Mouse (Mus musculus) CH12.LX (cell line): ENCODE results near the gene Plekhg3. TPM values are rescaled to one million over a fixed set of nuclear protein-coding genes. Genes with fewer than 3 reads are reported as not detected.

Source experiments
- DNase-seq: peaks from one replicate; pipeline ENCODE4 v3.0.0-alpha.2; 2013; ENCODE audit errors: extremely low read depth
- H3K27ac ChIP-seq: 2 replicates; pipeline ENCODE4 v1.5.1; 2012; ENCODE audit warnings: low read depth, mild to moderate bottlenecking, control low read depth, moderate library complexity; ENCODE audit not compliant: insufficient read depth
- H3K27me3 ChIP-seq: replicated peaks from 2 replicates; pipeline ENCODE3; 2012; ENCODE audit warnings: inconsistent platforms
- H3K36me3 ChIP-seq, 2 experiments: replicated peaks in 1 of 2; 2 replicates each; pipeline versions ENCODE3 to v1.6.1; 2012; ENCODE audit warnings: inconsistent platforms in 1 of 2, low read length in 1 of 2, mild to moderate bottlenecking in 1 of 2, mixed read lengths in 1 of 2, moderate library complexity in 1 of 2; ENCODE audit not compliant: control insufficient read depth in 1 of 2, insufficient read depth in 1 of 2
- H3K4me1 ChIP-seq, 2 experiments: 2 replicates each; pipeline ENCODE4 v1.6.1; 2012; ENCODE audit warnings: inconsistent platforms in 1 of 2, moderate library complexity in 1 of 2; ENCODE audit not compliant: insufficient read depth in 2 of 2, control insufficient read depth in 1 of 2
- H3K4me2 ChIP-seq: 2 replicates; pipeline ENCODE4 v1.6.1; 2012; ENCODE audit warnings: low read depth, mild to moderate bottlenecking, control low read depth; ENCODE audit not compliant: poor library complexity, insufficient read depth, severe bottlenecking
- H3K4me3 ChIP-seq, 3 experiments: fragments of 150-350 bp in 1 of 3; sonication (generic) in 1 of 3; replicated peaks in 1 of 3; 2 replicates each; pipeline versions ENCODE3 to v1.5.1; 2011 to 2012; ENCODE audit warnings: low read depth in 2 of 3, low read length in 2 of 3, mild to moderate bottlenecking in 2 of 3, moderate library complexity in 2 of 3, control low read depth in 1 of 3, improper control_type of control experiment in 1 of 3, inconsistent platforms in 1 of 3, mixed read lengths in 1 of 3; ENCODE audit not compliant: poor library complexity in 1 of 3
- H3K79me2 ChIP-seq: replicated peaks from 2 replicates; pipeline ENCODE4 v1.6.1; 2012; ENCODE audit warnings: mild to moderate bottlenecking, moderate library complexity; ENCODE audit not compliant: control insufficient read depth, poor library complexity, insufficient read depth, severe bottlenecking; ENCODE audit errors: extremely low read depth
- H3K9ac ChIP-seq: 2 replicates; pipeline ENCODE4 v1.6.1; 2012; ENCODE audit warnings: low read depth, mild to moderate bottlenecking, control low read depth, moderate library complexity; ENCODE audit not compliant: insufficient read depth
- H3K9me3 ChIP-seq: replicated peaks from 2 replicates; pipeline ENCODE3; 2012; ENCODE audit warnings: low read length, inconsistent platforms, mixed read lengths
- BHLHE40 ChIP-seq: IDR thresholded peaks from 2 replicates; pipeline ENCODE4 v1.6.1; 2011; ENCODE audit warnings: mild to moderate bottlenecking, low read depth, low read length, improper control_type of control experiment
- CHD1 ChIP-seq: IDR thresholded peaks from 2 replicates; pipeline ENCODE4 v1.6.1; 2012; ENCODE audit warnings: low read depth, low read length, improper control_type of control experiment, inconsistent platforms
- CHD2 ChIP-seq: IDR thresholded peaks from 2 replicates; pipeline ENCODE4 v1.6.1; 2011; ENCODE audit warnings: low read length, improper control_type of control experiment
- CTCF ChIP-seq, 2 experiments: IDR thresholded peaks in 1 of 2; conservative IDR thresholded peaks in 1 of 2; 2 replicates each; pipeline ENCODE4 v1.5.1; 2011 to 2012; ENCODE audit warnings: low read depth in 2 of 2, low read length in 2 of 2, improper control_type of control experiment in 1 of 2, inconsistent platforms in 1 of 2, mild to moderate bottlenecking in 1 of 2, moderate library complexity in 1 of 2
- E2F4 ChIP-seq: IDR thresholded peaks from 2 replicates; pipeline ENCODE4 v1.6.1; 2011; ENCODE audit warnings: low read depth, low read length, improper control_type of control experiment; ENCODE audit not compliant: insufficient replicate concordance
- ELF1 ChIP-seq: IDR thresholded peaks from 2 replicates; pipeline ENCODE4 v1.6.1; 2014; ENCODE audit warnings: low read depth, mild to moderate bottlenecking, inconsistent platforms, low read length, improper control_type of control experiment
- EP300 ChIP-seq: IDR thresholded peaks from 2 replicates; pipeline ENCODE4 v1.6.1; 2011; ENCODE audit warnings: low read length, improper control_type of control experiment
- ETS1 ChIP-seq: conservative IDR thresholded peaks from 2 replicates; pipeline ENCODE4 v1.6.1; 2012; ENCODE audit warnings: low read depth, mild to moderate bottlenecking, inconsistent platforms, low read length, improper control_type of control experiment, moderate library complexity
- GABPA ChIP-seq: IDR thresholded peaks from 2 replicates; pipeline ENCODE4 v1.6.1; 2012; ENCODE audit warnings: low read depth, low read length, improper control_type of control experiment, inconsistent platforms; ENCODE audit not compliant: insufficient replicate concordance
- HCFC1 ChIP-seq: IDR thresholded peaks from 2 replicates; pipeline ENCODE4 v1.6.1; 2012; ENCODE audit warnings: low read depth, mild to moderate bottlenecking, inconsistent platforms, low read length, improper control_type of control experiment
- IRF4 ChIP-seq: IDR thresholded peaks from 2 replicates; pipeline ENCODE4 v1.6.1; 2014; ENCODE audit warnings: low read depth, mild to moderate bottlenecking, inconsistent platforms, low read length, improper control_type of control experiment
- JUN ChIP-seq: IDR thresholded peaks from 2 replicates; pipeline ENCODE4 v1.6.1; 2011; ENCODE audit warnings: low read depth, mild to moderate bottlenecking, low read length, improper control_type of control experiment, moderate library complexity; ENCODE audit not compliant: insufficient read depth
- JUND ChIP-seq: conservative IDR thresholded peaks from 2 replicates; pipeline ENCODE4 v1.6.1; 2011; ENCODE audit warnings: low read depth, low read length, improper control_type of control experiment
- KAT2A ChIP-seq: IDR thresholded peaks from 2 replicates; pipeline ENCODE4 v1.6.1; 2012; ENCODE audit warnings: low read length, improper control_type of control experiment, inconsistent platforms; ENCODE audit not compliant: insufficient replicate concordance
- MAFK ChIP-seq: IDR thresholded peaks from 2 replicates; pipeline ENCODE4 v1.6.1; 2011; ENCODE audit warnings: low read length, improper control_type of control experiment; ENCODE audit not compliant: insufficient replicate concordance
- MAX ChIP-seq: IDR thresholded peaks from 2 replicates; pipeline ENCODE4 v1.6.1; 2011; ENCODE audit warnings: low read length, improper control_type of control experiment
- MAZ ChIP-seq: IDR thresholded peaks from 2 replicates; pipeline ENCODE4 v1.6.1; 2012; ENCODE audit warnings: low read depth, mild to moderate bottlenecking, inconsistent platforms, low read length, improper control_type of control experiment, moderate library complexity
- MEF2A ChIP-seq: IDR thresholded peaks from 2 replicates; pipeline ENCODE4 v1.6.1; 2014; ENCODE audit warnings: low read depth, mild to moderate bottlenecking, inconsistent platforms, low read length, improper control_type of control experiment, borderline replicate concordance
- NELFE ChIP-seq: IDR thresholded peaks from 2 replicates; pipeline ENCODE4 v1.6.1; 2011; ENCODE audit warnings: low read depth, low read length, improper control_type of control experiment
- NRF1 ChIP-seq: IDR thresholded peaks from 2 replicates; pipeline ENCODE4 v1.6.1; 2014; ENCODE audit warnings: low read depth, mild to moderate bottlenecking, inconsistent platforms, low read length, improper control_type of control experiment, moderate library complexity
- PAX5 ChIP-seq: IDR thresholded peaks from 2 replicates; pipeline ENCODE4 v1.6.1; 2012; ENCODE audit warnings: low read length, inconsistent platforms, mixed read lengths
- RAD21 ChIP-seq: IDR thresholded peaks from 2 replicates; pipeline ENCODE4 v1.6.1; 2011; ENCODE audit warnings: low read depth, mild to moderate bottlenecking, low read length, improper control_type of control experiment, moderate library complexity
- RCOR1 ChIP-seq: conservative IDR thresholded peaks from 2 replicates; pipeline ENCODE4 v1.6.1; 2012; ENCODE audit warnings: low read depth, mild to moderate bottlenecking, inconsistent platforms, low read length, improper control_type of control experiment
- SIN3A ChIP-seq: IDR thresholded peaks from 2 replicates; pipeline ENCODE4 v1.6.1; 2012; ENCODE audit warnings: low read length, improper control_type of control experiment, inconsistent platforms
- SMC3 ChIP-seq: IDR thresholded peaks from 2 replicates; pipeline ENCODE4 v1.6.1; 2011; ENCODE audit warnings: low read depth, low read length, improper control_type of control experiment
- TCF12 ChIP-seq: IDR thresholded peaks from 2 replicates; pipeline ENCODE4 v1.6.1; 2014; ENCODE audit warnings: low read depth, mild to moderate bottlenecking, inconsistent platforms, low read length, improper control_type of control experiment
- USF1 ChIP-seq: IDR thresholded peaks from 2 replicates; pipeline ENCODE4 v1.6.1; 2014; ENCODE audit warnings: low read depth, mild to moderate bottlenecking, inconsistent platforms, low read length, improper control_type of control experiment
- ZC3H11A ChIP-seq: IDR thresholded peaks from 2 replicates; pipeline ENCODE4 v1.6.1; 2012; ENCODE audit warnings: low read depth, mild to moderate bottlenecking, inconsistent platforms, low read length, improper control_type of control experiment
- ZKSCAN1 ChIP-seq: IDR thresholded peaks from 2 replicates; pipeline ENCODE4 v1.6.1; 2012; ENCODE audit warnings: low read depth, inconsistent platforms, low read length, improper control_type of control experiment, borderline replicate concordance
- ZMIZ1 ChIP-seq: IDR thresholded peaks from 2 replicates; pipeline ENCODE4 v1.6.1; 2012; ENCODE audit warnings: low read depth, mild to moderate bottlenecking, inconsistent platforms, low read length, improper control_type of control experiment
- dilution Hi-C: fragments of 300-500 bp; cut with MboI; formaldehyde crosslinking; loops from 2 replicates; pipeline ENCODE4 v1.14.3; 2020; ENCODE audit warnings: low sequenced_read_pairs; ENCODE audit not compliant: extremely low pct_unique_long_range_greater_than_20kb, extremely low pct_ligation_motif_present
- in situ Hi-C: fragments of 300-500 bp; cut with MboI; formaldehyde crosslinking; loops from 3 replicates; pipeline ENCODE4 v1.14.3; 2019; ENCODE audit warnings: low sequenced_read_pairs, low pct_ligation_motif_present, low pct_unique_long_range_greater_than_20kb, mixed read lengths
- polyA plus RNA-seq: library from polyadenylated mRNA; unstranded; fragments of >175 nt; gene quantifications from 2 replicates; pipeline ENCODE4 v1.2.1, GENCODE M21; 2012; ENCODE audit warnings: low read depth; ENCODE audit not compliant: insufficient read length
- total RNA-seq, 2 experiments: library from RNA; depleted of rRNA; stranded (reverse); fragments of 300-350 nt in 1 of 2; fragments of >200 nt in 1 of 2; gene quantifications; 2 replicates each; pipeline ENCODE4 v1.2.3; 2012 to 2014

Plekhg3 gene
- total and polyA plus RNA-seq, 3 experiments: 0.04 to 6.1 (median 0.27) TPM

DNA sequence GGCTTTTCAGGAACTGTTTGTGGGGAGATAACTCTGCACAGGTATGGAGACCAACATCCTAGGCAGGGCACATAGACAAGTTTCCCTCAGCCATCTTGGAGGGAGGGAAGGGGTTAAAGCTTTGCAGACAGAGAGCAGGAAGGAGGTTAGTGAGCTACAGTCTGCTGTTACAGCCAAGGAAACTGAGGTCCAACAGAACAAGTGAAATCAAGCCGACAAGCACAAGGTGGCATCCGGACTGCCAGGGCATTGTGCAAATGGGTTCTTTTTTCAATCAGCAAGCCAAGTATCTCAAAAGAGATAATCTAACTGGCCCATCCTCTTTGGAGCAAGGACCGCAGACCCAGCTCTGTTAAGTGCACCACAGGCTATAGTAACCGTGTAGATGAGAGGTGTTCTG lies 35.3 kb upstream of the Plekhg3 start:
- DNase-seq: no peak
- Histone ChIP-seq H3K79me2 (no peaks in the 10 kb centered on the region), H3K4me2 (no peak overlapping the region), H3K9me3 (peaks cover 7% of the 10 kb centered on the region), H3K36me3 (no peaks in the 10 kb centered on the region), H3K4me1 (no peaks in the 10 kb centered on the region), H3K27ac (no peak overlapping the region), H3K27me3 (peaks cover 5% of the 10 kb centered on the region), H3K4me3 (no peak overlapping the region), H3K9ac (no peak overlapping the region)
- TF ChIP-seq NELFE (no peak), CHD2 (no peak), KAT2A (no peak), JUN (no peak), MAFK (no peak), PAX5 (no peak), TCF12 (no peak), ZC3H11A (no peak), ZMIZ1 (no peak), CHD1 (no peak), SIN3A (no peak), HCFC1 (no peak)
- in situ Hi-C loops (loop anchor here (5.0 to 25.0 kb wide), 2 partner anchors 97 to 217 kb away; partner anchors contain the start of gene Sptb), dilution Hi-C loops (no loop called here)

DNA sequence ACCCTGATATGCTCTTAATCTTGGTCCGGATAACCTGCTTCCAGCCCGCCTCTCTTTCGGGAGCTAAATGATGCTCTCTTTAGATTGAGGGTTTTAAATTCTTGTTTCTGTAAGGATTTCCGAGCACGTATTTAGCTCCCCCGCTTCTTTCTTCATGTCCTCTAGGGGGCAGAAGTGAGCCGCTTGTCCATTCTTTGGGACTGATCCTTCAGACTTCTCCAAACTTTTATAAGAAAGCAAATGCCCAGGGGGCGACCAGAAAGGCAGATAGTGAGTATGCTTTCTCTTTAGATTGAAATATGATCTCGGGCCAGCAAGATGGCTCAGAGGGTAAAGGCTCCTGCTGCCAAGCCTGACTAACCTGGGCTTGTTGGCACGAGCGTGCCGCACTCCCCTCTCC lies 34.4 kb upstream of the Plekhg3 start:
- DNase-seq: peak; percentile 69
- Histone ChIP-seq H3K4me3 (no peak overlapping the region), H3K27me3 (peaks cover 5% of the 10 kb centered on the region), H3K4me2 (peak overlapping the region; percentile 44; the same call in 1 of the 2 replicates), H3K27ac (no peak overlapping the region), H3K36me3 (no peaks in the 10 kb centered on the region), H3K9ac (0 out of 2 replicates have a peak overlapping the region, but pooled peaks have one; percentile 17), H3K9me3 (no peaks in the 10 kb centered on the region), H3K4me1 (no peaks in the 10 kb centered on the region), H3K79me2 (no peaks in the 10 kb centered on the region)
- in situ Hi-C loops: loop anchor here (5.0 to 25.0 kb wide), 2 partner anchors 96 to 216 kb away; partner anchors contain the start of gene Sptb
- dilution Hi-C loops: no loop called here
- no peak for TF ChIP-seq ELF1
- no peak for TF ChIP-seq JUN
- TF ChIP-seq SIN3A: no peak
- TF ChIP-seq EP300: no peak
- no peak for TF ChIP-seq MEF2A
- TF ChIP-seq NELFE: 0 out of 2 replicates have a peak, but pooled peaks have one; percentile 14
- no peak for TF ChIP-seq USF1
- TF ChIP-seq MAX: no peak
- TF ChIP-seq GABPA: no peak
- no peak for TF ChIP-seq BHLHE40
- no peak for TF ChIP-seq ZMIZ1
- TF ChIP-seq ETS1: no peak
- peak; percentile 63 to 91 for TF ChIP-seq CTCF (conservative IDR thresholded peaks at IDR 0.05 in 1 of 2, IDR thresholded peaks at IDR 0.05 in 1 of 2; ENCODE audit: low read depth in 2 of 2, low read length in 2 of 2)
- no peak for TF ChIP-seq TCF12
- TF ChIP-seq ZC3H11A: peak; percentile 82
- no peak for TF ChIP-seq MAZ
- TF ChIP-seq E2F4: no peak
- no peak for TF ChIP-seq RCOR1
- TF ChIP-seq HCFC1: no peak
- no peak for TF ChIP-seq KAT2A
- TF ChIP-seq PAX5: no peak
- no peak for TF ChIP-seq JUND
- TF ChIP-seq NRF1: no peak
- no peak for TF ChIP-seq ZKSCAN1
- TF ChIP-seq CHD2: no peak
- TF ChIP-seq SMC3: peak; percentile 95
- no peak for TF ChIP-seq MAFK
- TF ChIP-seq RAD21: peak; percentile 83
- TF ChIP-seq IRF4: no peak
